Mouse (Mus musculus) midbrain, embryonic 12.5 days (tissue): ENCODE results near the gene Kif22. TPM values are rescaled to one million over a fixed set of nuclear protein-coding genes. Genes with fewer than 3 reads are reported as not detected.
"Not testable (repeated sequence)": the region's sequence is repeated elsewhere in the genome, so short reads cannot be mapped to it uniquely, and the experiment has no call there.

Experiments
- ATAC-seq: fragments of 200-750 bp; cut with Nextera tagmentation; 2 replicates; pipeline ENCODE4 v1.8.0; 2017; ENCODE audit warnings: low read depth, moderate TSS enrichment, moderate library complexity; ENCODE audit not compliant: low FRiP score
- H3K27ac ChIP-seq: fragments of 300-500 bp; sonication (generic); replicated peaks from 2 replicates; pipeline ENCODE4 v1.5.1; 2016; ENCODE audit warnings: mild to moderate bottlenecking
- H3K27me3 ChIP-seq: fragments of 300-500 bp; sonication (generic); 2 replicates; pipeline ENCODE4 v1.6.1; 2016; ENCODE audit warnings: mild to moderate bottlenecking
- H3K36me3 ChIP-seq: fragments of 300-500 bp; sonication (generic); 2 replicates; pipeline ENCODE4 v1.6.1; 2016
- H3K4me1 ChIP-seq: fragments of 300-500 bp; sonication (generic); 2 replicates; pipeline ENCODE4 v1.6.1; 2016
- H3K4me2 ChIP-seq: fragments of 300-500 bp; sonication (generic); replicated peaks from 2 replicates; pipeline ENCODE4 v1.6.1; 2016; ENCODE audit warnings: mild to moderate bottlenecking, moderate library complexity
- H3K4me3 ChIP-seq: fragments of 300-500 bp; sonication (generic); 2 replicates; pipeline ENCODE4 v1.5.1; 2016; ENCODE audit warnings: mild to moderate bottlenecking
- H3K9ac ChIP-seq: fragments of 300-500 bp; sonication (generic); replicated peaks from 2 replicates; pipeline ENCODE4 v1.6.1; 2016; ENCODE audit warnings: mild to moderate bottlenecking, moderate library complexity
- H3K9me3 ChIP-seq: fragments of 300-500 bp; sonication (generic); 2 replicates; pipeline ENCODE4 v1.6.1; 2016; ENCODE audit warnings: mild to moderate bottlenecking
- WGBS: fragments of 180-500 bp; shearing (Covaris S2); methylation state at CpG from one replicate; pipeline ENCODE4 v1.1.7; 2016; 5-methylcytosine and 5-hydroxymethylcytosine counted together
- polyA plus RNA-seq: library from polyadenylated mRNA; unstranded; fragments of >200 nt; fragmentation: Nextera tagmentation; extraction: Ambion mirVana; gene quantifications from 2 replicates; pipeline ENCODE4 v1.2.1, GENCODE M21; 2016

Gene Kif22
- polyA plus RNA-seq = 129 and 136 TPM in 2 replicates

GRCm38 (mm10) chr7:127041851-127042672, at the start of gene Kif22:
Kif22 (minus strand) TSS chr7:127042471.
- H3K36me3 ChIP-seq = peaks cover 16% of the 10 kb centered on the region
- H3K4me3 ChIP-seq = peak within 1 kb of the TSS; percentile 91
- H3K4me2 ChIP-seq = peak within 1 kb of the TSS; percentile 92
- H3K27ac ChIP-seq = peak within 1 kb of the TSS; percentile 70
- peak; percentile 74 for ATAC-seq
- H3K27me3 ChIP-seq = no peaks in the 10 kb centered on the region
- H3K9me3 ChIP-seq = no peaks in the 10 kb centered on the region
- H3K4me1 ChIP-seq = peaks cover 20% of the 10 kb centered on the region
- WGBS = under 1% methylated on average over 53 of the region's 53 CpGs
- peak within 1 kb of the TSS; percentile 86 for H3K9ac ChIP-seq

- no peak within 1 kb of the TSS for H3K4me3 ChIP-seq
- no peaks in the 10 kb centered on the region for H3K9me3 ChIP-seq
- H3K27me3 ChIP-seq = no peaks in the 10 kb centered on the region
- H3K4me1 ChIP-seq = peaks cover 10% of the 10 kb centered on the region
- no peak for ATAC-seq
- H3K36me3 ChIP-seq = no peaks in the 10 kb centered on the region
- no peak within 1 kb of the TSS for H3K9ac ChIP-seq
- H3K4me2 ChIP-seq = no peak within 1 kb of the TSS
- 76% methylated on average over 16 of the region's 16 CpGs for WGBS
- no peak within 1 kb of the TSS for H3K27ac ChIP-seq
Measured at GRCm38 (mm10) chr7:127091114-127091896, 49.0 kb upstream of the Kif22 start, which contains the start of gene AI467606. AI467606 (plus strand) TSS chr7:127091359.

DNA sequence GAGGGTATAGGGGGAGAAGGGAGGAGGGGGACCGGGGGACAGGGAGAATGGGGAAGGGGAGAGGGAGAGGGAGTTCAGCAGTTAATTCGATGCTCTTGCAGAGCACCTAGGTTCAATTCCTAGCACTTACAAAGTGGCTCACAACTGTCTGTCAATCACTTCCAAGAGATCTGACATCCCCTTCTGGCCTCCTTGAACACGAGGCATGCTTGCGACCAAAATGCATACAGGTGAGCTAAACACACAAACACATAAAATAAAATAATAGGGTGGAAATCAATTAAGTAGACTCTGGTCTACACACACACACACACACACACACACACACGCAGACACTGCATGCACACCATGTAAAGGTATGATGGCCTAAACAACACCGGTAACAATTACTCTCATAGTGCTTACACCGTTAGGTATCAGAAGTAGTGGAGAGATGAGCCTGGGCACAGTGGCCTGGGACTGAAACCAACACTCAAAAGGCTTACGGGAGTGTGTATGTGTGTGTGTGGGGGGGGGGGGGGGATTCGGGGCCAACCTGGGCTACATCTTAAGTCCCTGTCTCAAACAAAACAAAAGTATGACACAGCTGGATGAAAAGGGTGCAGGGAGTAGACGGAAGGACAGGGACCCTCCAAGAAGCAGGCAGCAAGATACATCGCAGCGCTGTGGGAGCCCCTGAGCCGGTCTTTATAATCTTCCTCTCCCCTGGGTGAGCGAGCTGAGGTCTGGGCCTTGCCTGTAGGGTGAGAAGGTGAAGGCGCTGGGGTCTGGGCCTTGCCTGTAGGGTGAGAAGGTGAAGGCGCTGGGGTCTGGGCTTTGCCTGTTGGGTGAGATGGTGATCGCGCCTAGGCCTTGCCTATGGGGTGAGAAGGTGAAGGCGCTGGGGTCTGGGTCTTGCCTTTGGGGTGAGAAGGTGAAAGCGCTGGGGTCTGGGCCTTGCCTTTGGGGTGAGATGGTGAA, 48.2 kb upstream of the Kif22 start:
- Histone ChIP-seq H3K4me3 (no peak overlapping the region), H3K27ac (no peak overlapping the region), H3K9ac (no peak overlapping the region), H3K4me2 (no peak overlapping the region), H3K4me1 (peaks cover 10% of the 10 kb centered on the region), H3K9me3 (no peaks in the 10 kb centered on the region), H3K36me3 (no peaks in the 10 kb centered on the region), H3K27me3 (no peaks in the 10 kb centered on the region)
- WGBS = 84% methylated on average over 19 of the region's 20 CpGs
- no peak for ATAC-seq

DNA sequence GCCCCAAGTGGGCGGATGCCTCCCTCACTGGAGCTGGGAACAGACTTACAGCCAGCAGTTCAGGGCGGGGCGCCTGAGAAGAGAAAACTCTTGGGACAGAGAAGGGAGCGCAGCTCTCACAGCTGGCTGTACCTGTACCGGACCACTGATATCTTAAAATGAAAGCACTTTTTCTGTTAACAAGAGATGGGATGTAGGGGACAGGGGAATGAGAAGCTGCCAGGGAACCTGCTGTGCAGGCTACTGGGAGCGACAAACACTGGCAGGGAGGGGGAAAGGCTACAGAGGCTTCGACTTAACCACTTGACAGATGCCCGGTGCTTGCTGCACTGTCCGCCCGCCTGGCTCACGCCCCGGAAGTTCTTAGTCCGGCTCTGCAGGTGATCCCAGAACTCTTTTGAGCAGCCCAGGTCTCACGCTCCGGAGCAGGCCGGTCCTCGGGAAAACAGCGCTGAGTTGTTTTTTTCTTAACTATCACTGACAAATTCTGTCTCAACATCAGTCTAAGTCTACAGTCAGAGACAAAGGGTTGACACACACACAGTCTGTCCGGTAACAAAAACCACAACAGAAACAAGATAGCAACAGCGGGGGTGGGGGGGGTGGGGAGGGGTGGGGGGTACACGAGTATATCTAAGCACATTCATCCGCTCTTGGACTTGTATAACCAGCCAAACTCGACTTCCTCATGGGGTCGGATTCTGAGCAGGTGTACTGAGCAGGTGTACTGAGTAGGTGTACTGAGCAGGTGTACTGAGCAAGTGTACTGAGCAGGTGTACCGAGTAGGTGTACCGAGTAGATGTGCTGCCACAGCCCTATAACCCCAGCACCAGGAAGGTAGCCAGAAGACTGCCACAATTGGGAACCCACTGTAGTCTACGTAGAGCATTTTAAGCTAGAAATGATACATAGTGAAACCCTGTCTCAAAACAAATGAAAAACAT, 46.9 kb upstream of the Kif22 start:
- ATAC-seq = no peak
- Histone ChIP-seq H3K36me3 (no peaks in the 10 kb centered on the region), H3K4me1 (peaks cover 10% of the 10 kb centered on the region), H3K27me3 (no peaks in the 10 kb centered on the region), H3K9ac (peak overlapping the region; percentile 34; the same call in 1 of the 2 replicates), H3K9me3 (no peaks in the 10 kb centered on the region), H3K4me3 (peak overlapping the region; percentile 18; the same call in 1 of the 2 replicates), H3K4me2 (peak overlapping the region; percentile 43), H3K27ac (no peak overlapping the region)
- 21% methylated on average over 27 of the region's 27 CpGs for WGBS

DNA sequence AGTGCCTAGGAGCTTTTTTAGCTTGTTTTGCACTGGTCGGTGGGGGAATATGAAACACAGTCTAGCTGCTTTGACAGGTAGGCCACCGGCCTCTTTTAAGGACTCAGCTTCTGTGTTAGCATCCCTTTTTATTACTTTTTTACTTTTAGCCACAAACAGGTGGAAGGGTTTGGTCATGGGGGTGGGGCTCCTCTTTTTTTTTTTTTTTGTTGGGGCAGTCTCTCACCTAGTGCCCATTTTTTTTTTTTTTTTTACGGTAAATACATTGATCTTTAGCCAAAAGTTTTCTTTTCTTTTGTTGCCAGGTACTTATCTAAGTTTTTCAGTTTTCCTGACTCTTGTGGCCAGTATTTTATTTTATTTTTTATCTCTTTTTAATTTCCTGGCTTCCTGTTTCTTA, 45.8 kb upstream of the Kif22 start:
- Histone ChIP-seq H3K36me3 (no peaks in the 10 kb centered on the region), H3K4me1 (peaks cover 10% of the 10 kb centered on the region), H3K4me3 (no peak overlapping the region), H3K9ac (no peak overlapping the region), H3K27ac (no peak overlapping the region), H3K4me2 (no peak overlapping the region), H3K27me3 (no peaks in the 10 kb centered on the region), H3K9me3 (no peaks in the 10 kb centered on the region)
- no peak for ATAC-seq
- WGBS = 91% methylated on average over 3 of the region's 3 CpGs

DNA sequence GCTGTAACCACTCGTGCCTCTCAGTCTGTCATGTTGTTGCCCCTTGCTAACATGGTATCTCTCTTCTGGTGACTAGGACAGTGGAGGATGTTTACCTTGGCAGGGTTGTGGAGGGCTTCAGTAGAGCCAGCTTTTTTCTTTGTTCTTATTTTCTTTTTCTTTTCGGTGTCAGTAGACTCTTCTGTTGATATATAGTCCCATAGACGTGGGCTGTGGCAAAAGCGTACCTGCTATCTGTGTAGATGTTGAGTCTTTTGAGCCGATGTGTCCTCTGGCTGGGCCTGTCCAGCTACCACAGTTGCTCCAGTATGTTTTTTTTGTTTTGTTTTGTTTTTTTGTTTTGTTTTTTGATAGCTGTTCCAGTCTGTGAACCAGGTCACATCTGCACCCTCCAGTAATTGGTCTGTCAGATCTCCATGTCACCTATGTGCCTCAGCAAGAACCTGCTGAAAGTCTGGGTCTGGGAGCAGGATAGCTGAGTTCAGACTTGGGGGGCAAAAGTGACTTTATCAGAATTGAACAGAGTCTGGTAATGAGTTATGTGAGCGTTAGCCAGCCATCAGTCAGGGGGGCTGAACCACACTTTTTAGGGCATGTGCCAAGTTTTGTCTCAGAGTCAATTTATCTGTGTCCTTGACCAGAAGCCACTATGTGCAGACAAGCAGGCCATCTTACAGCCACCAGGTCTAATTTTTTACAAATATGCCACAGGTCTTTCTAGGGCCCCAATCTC, 45.2 kb upstream of the Kif22 start, which contains the start of gene Zg16:
Gene Zg16, minus strand, starts transcription at position 51 of the 733 bp plus-strand sequence.
- H3K4me2 ChIP-seq, H3K27me3 ChIP-seq, H3K4me3 ChIP-seq, H3K27ac ChIP-seq, H3K4me1 ChIP-seq, H3K36me3 ChIP-seq, ATAC-seq, H3K9ac ChIP-seq, H3K9me3 ChIP-seq: not testable (repeated sequence)
- 85% methylated on average over 6 of the region's 6 CpGs for WGBS

DNA sequence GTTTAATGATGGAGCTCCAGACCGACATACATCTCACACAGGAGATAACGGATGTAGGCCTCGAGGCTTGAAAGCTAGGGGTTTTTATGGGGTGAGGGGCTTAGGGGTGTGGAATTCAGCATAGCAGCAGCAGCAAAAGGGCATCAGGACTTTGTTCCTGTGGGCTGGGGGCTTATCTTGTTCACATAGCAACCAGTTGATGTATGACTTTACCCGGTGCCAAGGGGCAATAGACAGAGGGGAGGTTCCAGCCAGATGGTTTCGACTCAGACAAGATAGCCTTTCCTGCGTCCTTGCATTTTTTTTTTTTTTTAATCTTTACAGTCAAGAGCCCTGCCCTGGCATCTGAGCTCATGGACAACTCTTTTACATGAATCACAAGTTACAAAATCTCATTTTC, 43.5 kb upstream of the Kif22 start:
- not testable (repeated sequence) for H3K9me3 ChIP-seq, H3K36me3 ChIP-seq, H3K27ac ChIP-seq, ATAC-seq, H3K4me2 ChIP-seq, H3K9ac ChIP-seq, H3K27me3 ChIP-seq, H3K4me3 ChIP-seq, H3K4me1 ChIP-seq
- WGBS = 81% methylated on average over 6 of the region's 6 CpGs

DNA sequence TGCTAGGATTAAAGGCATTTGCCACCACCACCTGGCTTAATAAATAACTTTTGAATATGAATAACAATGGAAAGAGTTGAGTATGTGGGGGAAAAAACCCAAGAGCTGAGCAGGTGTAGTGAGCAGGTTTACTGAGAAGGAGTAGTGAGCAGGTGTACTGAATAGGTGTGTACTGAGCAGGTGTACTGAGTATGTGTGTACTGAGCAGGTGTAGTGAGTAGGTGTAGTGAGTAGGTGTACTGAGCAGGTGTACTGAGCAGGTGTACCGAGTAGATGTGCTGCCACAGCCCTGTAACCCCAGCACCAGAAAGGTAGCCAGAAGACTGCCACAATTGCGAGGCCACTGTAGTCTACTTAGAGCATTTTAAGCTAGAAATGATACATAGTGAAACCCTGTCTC, 42.5 kb upstream of the Kif22 start:
- 85% methylated on average over 2 of the region's 2 CpGs for WGBS

DNA sequence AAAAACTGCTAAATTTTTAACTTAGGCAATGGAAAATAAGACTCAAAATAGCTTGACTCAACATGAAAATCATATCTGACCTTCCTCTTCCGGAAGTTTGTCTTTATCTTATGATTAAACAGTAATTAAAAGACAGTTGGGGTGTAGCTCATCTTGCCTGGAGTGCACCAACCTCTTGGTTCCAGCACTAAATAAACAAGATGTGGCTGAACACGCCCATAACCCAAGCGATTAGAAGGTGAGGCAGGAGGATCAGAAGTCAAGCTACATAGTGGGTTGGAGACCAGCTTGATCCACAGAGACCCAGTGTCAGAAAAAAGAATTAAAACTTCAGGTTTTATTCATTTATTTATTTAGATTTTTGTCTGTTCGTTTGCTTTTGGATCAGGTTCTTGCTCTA, 41.4 kb upstream of the Kif22 start:
- WGBS = 83% methylated on average over 4 of the region's 4 CpGs
- Histone ChIP-seq H3K9me3 (no peaks in the 10 kb centered on the region), H3K4me1 (peaks cover under 1% of the 10 kb centered on the region; the same call in 1 of the 2 replicates)

More for the DNA sequence above, 42.5 kb upstream of the Kif22 start:
- H3K9ac ChIP-seq = no peak overlapping the region
- no peaks in the 10 kb centered on the region for H3K27me3 ChIP-seq
- no peak overlapping the region for H3K4me3 ChIP-seq
- no peak for ATAC-seq
- H3K4me1 ChIP-seq = peaks cover 10% of the 10 kb centered on the region
- no peak overlapping the region for H3K27ac ChIP-seq
- no peaks in the 10 kb centered on the region for H3K36me3 ChIP-seq
- H3K9me3 ChIP-seq = no peaks in the 10 kb centered on the region
- H3K4me2 ChIP-seq = no peak overlapping the region

DNA sequence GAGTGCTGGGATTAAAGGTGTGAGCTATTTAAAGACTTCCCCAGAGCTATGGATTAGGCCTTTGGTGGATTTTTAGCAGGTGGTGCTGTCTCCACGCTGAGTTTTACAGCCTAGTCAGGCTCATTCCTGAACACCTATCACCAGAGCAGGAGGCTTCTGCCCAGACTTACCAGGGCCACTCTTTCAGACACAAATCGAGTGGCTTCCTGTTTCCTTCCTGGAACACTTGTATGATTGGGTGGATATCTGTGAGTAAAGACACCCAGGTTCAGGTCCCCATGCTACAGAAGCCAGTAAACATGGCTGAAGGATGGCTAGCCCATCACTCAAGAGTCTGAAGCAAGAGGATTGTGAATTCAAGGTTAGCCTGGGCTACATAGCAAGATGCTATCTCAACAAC, 40.7 kb upstream of the Kif22 start:
- 71% methylated on average over 2 of the region's 2 CpGs for WGBS
- Histone ChIP-seq H3K4me2 (no peak overlapping the region), H3K4me3 (no peak overlapping the region), H3K9ac (no peak overlapping the region), H3K36me3 (no peaks in the 10 kb centered on the region), H3K9me3 (no peaks in the 10 kb centered on the region), H3K27me3 (no peaks in the 10 kb centered on the region), H3K4me1 (no peaks in the 10 kb centered on the region), H3K27ac (no peak overlapping the region)
- no peak for ATAC-seq

More for the DNA sequence above, 41.4 kb upstream of the Kif22 start:
- no peak overlapping the region for H3K9ac ChIP-seq
- H3K4me3 ChIP-seq = no peak overlapping the region
- H3K27me3 ChIP-seq = no peaks in the 10 kb centered on the region
- H3K36me3 ChIP-seq = no peaks in the 10 kb centered on the region
- H3K4me2 ChIP-seq = no peak overlapping the region
- no peak overlapping the region for H3K27ac ChIP-seq
- no peak for ATAC-seq
